In the genomic region with DNA sequence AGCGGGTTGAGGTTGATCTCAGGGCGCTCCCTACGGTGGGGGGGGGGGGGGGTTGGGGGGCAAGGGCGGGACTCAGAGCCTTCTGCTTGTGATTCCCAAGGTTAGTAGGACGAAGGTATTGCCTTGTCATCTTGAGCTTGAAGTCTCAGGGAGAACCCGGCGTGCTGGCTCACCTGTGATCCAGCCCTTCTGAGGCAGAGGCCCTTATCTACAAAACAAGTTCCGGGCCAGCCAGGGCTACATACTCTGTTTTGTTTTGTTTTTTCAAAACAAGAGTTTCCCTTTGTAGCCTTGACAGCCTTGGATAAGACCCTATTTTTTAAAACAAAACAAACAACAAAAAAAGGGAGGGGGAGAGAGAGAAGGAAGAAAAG, we compare ENCODE assay signal across 9 mouse cellular contexts. TPM values are rescaled to one million over a fixed set of nuclear protein-coding genes. Genes with fewer than 3 reads are reported as not detected.
DNase-seq lines count a peak whose midpoint lies in the region; ATAC-seq and TF ChIP-seq lines count a peak whose summit lies in the region.
"Had no signal": no experiment of that assay in that cellular context is flagged by ENCODE, and none has a peak within 500 bp of the region (broad histone marks: within the 10 kb centered on the region; RNA-seq: fewer than 3 reads in every experiment).

No protein-coding gene starts in this region.

- H3K9me3 ChIP-seq in lung, embryonic 16.5 days (ENCODE audit: control insufficient read depth, low read length) = no peaks in the 10 kb centered on the region
- H3K9me3 ChIP-seq in intestine, postnatal 0 days (ENCODE audit: control insufficient read depth) = no peaks in the 10 kb centered on the region
- H3K9me3 ChIP-seq in neural tube, embryonic 15.5 days (replicated peaks) = no peaks in the 10 kb centered on the region

- peak overlapping the region; percentile 56 for H3K9ac ChIP-seq in lung, embryonic 16.5 days (ENCODE audit: low read length)
- H3K9ac ChIP-seq in intestine, postnatal 0 days (ENCODE audit: low read depth, low read length) = no peak overlapping the region
- no peak overlapping the region for H3K9ac ChIP-seq in neural tube, embryonic 15.5 days (replicated peaks)

- peaks cover 4% of the 10 kb centered on the region; the same call in 1 of the 2 replicates for H3K36me3 ChIP-seq in lung, embryonic 16.5 days (ENCODE audit: control insufficient read depth, insufficient read depth, low read length)
- no peaks in the 10 kb centered on the region; the same call in 1 of the 2 replicates for H3K36me3 ChIP-seq in intestine, postnatal 0 days (ENCODE audit: control insufficient read depth, insufficient read depth)
- no peaks in the 10 kb centered on the region for H3K36me3 ChIP-seq in neural tube, embryonic 15.5 days

- peak overlapping the region; percentile 68 for H3K4me3 ChIP-seq in lung, embryonic 16.5 days (ENCODE audit: low read length)
- H3K4me3 ChIP-seq in intestine, postnatal 0 days (ENCODE audit: low read depth, low read length) = peak overlapping the region; percentile 59
- H3K4me3 ChIP-seq in neural tube, embryonic 15.5 days (replicated peaks) = peak overlapping the region; percentile 84

- TF ChIP-seq CTCF in intestine, postnatal 0 days (IDR thresholded peaks at IDR 0.05; ENCODE audit: low read depth) = no peak

- WGBS in lung, embryonic 16.5 days = 0% methylated on average over 4 of the region's 8 CpGs
- WGBS in intestine, postnatal 0 days = 2% methylated on average over 6 of the region's 8 CpGs
- WGBS in neural tube, embryonic 15.5 days = 2% methylated on average over 6 of the region's 8 CpGs

- peaks cover 5% of the 10 kb centered on the region for H3K4me1 ChIP-seq in lung, embryonic 16.5 days (replicated peaks; ENCODE audit: control insufficient read depth, insufficient read depth, low read length)
- no peaks in the 10 kb centered on the region for H3K4me1 ChIP-seq in intestine, postnatal 0 days (replicated peaks; ENCODE audit: control insufficient read depth, insufficient read depth, low read length)
- H3K4me1 ChIP-seq in neural tube, embryonic 15.5 days = peaks cover 18% of the 10 kb centered on the region

- no peaks in the 10 kb centered on the region for H3K27me3 ChIP-seq in lung, embryonic 16.5 days (ENCODE audit: control insufficient read depth, insufficient read depth, low read depth, low read length)
- no peaks in the 10 kb centered on the region for H3K27me3 ChIP-seq in intestine, postnatal 0 days (replicated peaks; ENCODE audit: control insufficient read depth, insufficient read depth, low read length)
- no peaks in the 10 kb centered on the region for H3K27me3 ChIP-seq in neural tube, embryonic 15.5 days (replicated peaks)

- H3K4me2 ChIP-seq in lung, embryonic 16.5 days (ENCODE audit: low read depth, low read length) = peak overlapping the region; percentile 96
- H3K4me2 ChIP-seq in intestine, postnatal 0 days (replicated peaks; ENCODE audit: low read depth) = peak overlapping the region; percentile 79
- peak overlapping the region; percentile 97 for H3K4me2 ChIP-seq in neural tube, embryonic 15.5 days

- no peak overlapping the region for H3K27ac ChIP-seq in lung, embryonic 16.5 days (ENCODE audit: low read length)
- H3K27ac ChIP-seq in intestine, postnatal 0 days (ENCODE audit: low read depth, low read length) = peak overlapping the region; percentile 11; the same call in 1 of the 2 replicates
- peak overlapping the region; percentile 95; the same call in 1 of the 2 replicates for H3K27ac ChIP-seq in neural tube, embryonic 15.5 days (replicated peaks)

- no peak for DNase-seq in lung, postnatal 4 days
- DNase-seq in cerebellum, postnatal 14 days = no peak
- DNase-seq in layer of hippocampus, adult 9-10 months (ENCODE audit: low spot score) = no peak

- no peak; the same call in 1 of the 2 replicates for ATAC-seq in lung, embryonic 16.5 days (ENCODE audit: low read depth)
- peak; percentile 37 for ATAC-seq in erythroblast, adult 5-6 weeks (replicated peaks; ENCODE audit: low FRiP score, poor library complexity, severe bottlenecking)
- no peak for ATAC-seq in intestine, postnatal 0 days
- peak; percentile 40 for ATAC-seq in neural tube, embryonic 15.5 days (ENCODE audit: low FRiP score)
- ATAC-seq in megakaryocyte-erythroid progenitor cell, adult 5-6 weeks (replicated peaks; ENCODE audit: low FRiP score, low TSS enrichment, poor library complexity, severe bottlenecking) = no peak

RNA-seq across cellular contexts. Expression of a gene that starts 0.3 kb away (rescaled TPM):
- polyA plus RNA-seq in lung, embryonic 16.5 days (2015; fragmentation: Nextera tagmentation; extraction: Ambion mirVana) = 37.7 and 41.7 TPM in 2 replicates
- 2.3 and 20.3 TPM in 2 replicates for total RNA-seq in erythroblast, adult 5-6 weeks (2015; ENCODE audit: low replicate concordance)
- total RNA-seq in erythroblast, adult 5-6 weeks (2017; ENCODE audit: low replicate concordance) = 3.9 and 9.5 TPM in 2 replicates
- polyA plus RNA-seq in intestine, postnatal 0 days (2015; fragmentation: Nextera tagmentation; extraction: Ambion mirVana) = 14.5 and 15.8 TPM in 2 replicates
- polyA plus RNA-seq in neural tube, embryonic 15.5 days (2015; fragmentation: Nextera tagmentation; extraction: Ambion mirVana) = 99.8 and 111 TPM in 2 replicates
- total RNA-seq in megakaryocyte-erythroid progenitor cell, adult 5-6 weeks (2014; fragmentation: Nextera tagmentation) = 62.0 and 90.7 TPM in 2 replicates
- 30.5 and 33.1 TPM in 2 replicates for total RNA-seq in megakaryocyte-erythroid progenitor cell, adult 5-6 weeks (2017)

RNA-seq across cellular contexts. Expression of a gene that starts 19.3 kb away (rescaled TPM):
- not detected in 2 replicates for polyA plus RNA-seq in lung, embryonic 16.5 days (2015; fragmentation: Nextera tagmentation; extraction: Ambion mirVana)
- total RNA-seq in erythroblast, adult 5-6 weeks (2015; ENCODE audit: low replicate concordance) = not detected in 2 replicates
- total RNA-seq in erythroblast, adult 5-6 weeks (2017; ENCODE audit: low replicate concordance) = not detected in 2 replicates
- not detected in 2 replicates for polyA plus RNA-seq in intestine, postnatal 0 days (2015; fragmentation: Nextera tagmentation; extraction: Ambion mirVana)
- not detected in 2 replicates for polyA plus RNA-seq in neural tube, embryonic 15.5 days (2015; fragmentation: Nextera tagmentation; extraction: Ambion mirVana)
- not detected in 2 replicates for total RNA-seq in megakaryocyte-erythroid progenitor cell, adult 5-6 weeks (2014; fragmentation: Nextera tagmentation)
- not detected in 2 replicates for total RNA-seq in megakaryocyte-erythroid progenitor cell, adult 5-6 weeks (2017)
- polyA plus RNA-seq: brain, embryonic 14.5 days had no signal

RNA-seq across cellular contexts. Expression of a gene that starts 24.5 kb away (rescaled TPM):
- 10.0 and 10.7 TPM in 2 replicates for polyA plus RNA-seq in lung, embryonic 16.5 days (2015; fragmentation: Nextera tagmentation; extraction: Ambion mirVana)
- total RNA-seq in erythroblast, adult 5-6 weeks (2015; ENCODE audit: low replicate concordance) = not detected in 2 replicates
- not detected in 2 replicates for total RNA-seq in erythroblast, adult 5-6 weeks (2017; ENCODE audit: low replicate concordance)
- polyA plus RNA-seq in intestine, postnatal 0 days (2015; fragmentation: Nextera tagmentation; extraction: Ambion mirVana) = 4.4 and 4.9 TPM in 2 replicates
- 194 and 220 TPM in 2 replicates for polyA plus RNA-seq in neural tube, embryonic 15.5 days (2015; fragmentation: Nextera tagmentation; extraction: Ambion mirVana)
- not detected in 2 replicates for total RNA-seq in megakaryocyte-erythroid progenitor cell, adult 5-6 weeks (2014; fragmentation: Nextera tagmentation)
- not detected in 2 replicates for total RNA-seq in megakaryocyte-erythroid progenitor cell, adult 5-6 weeks (2017)

RNA-seq across cellular contexts. Expression of a gene that starts 26.6 kb away (rescaled TPM):
- 72.0 and 77.0 TPM in 2 replicates for polyA plus RNA-seq in lung, embryonic 16.5 days (2015; fragmentation: Nextera tagmentation; extraction: Ambion mirVana)
- total RNA-seq in erythroblast, adult 5-6 weeks (2015; ENCODE audit: low replicate concordance) = 17.6 and 41.7 TPM in 2 replicates
- 23.6 and 52.2 TPM in 2 replicates for total RNA-seq in erythroblast, adult 5-6 weeks (2017; ENCODE audit: low replicate concordance)
- 22.6 and 23.2 TPM in 2 replicates for polyA plus RNA-seq in intestine, postnatal 0 days (2015; fragmentation: Nextera tagmentation; extraction: Ambion mirVana)
- polyA plus RNA-seq in neural tube, embryonic 15.5 days (2015; fragmentation: Nextera tagmentation; extraction: Ambion mirVana) = 41.6 and 74.7 TPM in 2 replicates
- 120 and 143 TPM in 2 replicates for total RNA-seq in megakaryocyte-erythroid progenitor cell, adult 5-6 weeks (2014; fragmentation: Nextera tagmentation)
- total RNA-seq in megakaryocyte-erythroid progenitor cell, adult 5-6 weeks (2017) = 379 and 524 TPM in 2 replicates

RNA-seq across cellular contexts. Expression of a gene that starts 35.0 kb away (rescaled TPM):
- 64.5 and 65.1 TPM in 2 replicates for polyA plus RNA-seq in lung, embryonic 16.5 days (2015; fragmentation: Nextera tagmentation; extraction: Ambion mirVana)
- total RNA-seq in erythroblast, adult 5-6 weeks (2015; ENCODE audit: low replicate concordance) = 2.9 and 3.8 TPM in 2 replicates
- 6.3 and 17.7 TPM in 2 replicates for total RNA-seq in erythroblast, adult 5-6 weeks (2017; ENCODE audit: low replicate concordance)
- polyA plus RNA-seq in intestine, postnatal 0 days (2015; fragmentation: Nextera tagmentation; extraction: Ambion mirVana) = 114 and 123 TPM in 2 replicates
- polyA plus RNA-seq in neural tube, embryonic 15.5 days (2015; fragmentation: Nextera tagmentation; extraction: Ambion mirVana) = 93.2 and 107 TPM in 2 replicates
- total RNA-seq in megakaryocyte-erythroid progenitor cell, adult 5-6 weeks (2014; fragmentation: Nextera tagmentation) = 46.2 and 57.3 TPM in 2 replicates
- total RNA-seq in megakaryocyte-erythroid progenitor cell, adult 5-6 weeks (2017) = 47.7 and 59.5 TPM in 2 replicates

Comparison
In these comparisons a context has a peak if more than half of its experiments do, and no peak if none do; other contexts are left out.
1. ATAC-seq: peak in erythroblast, adult 5-6 weeks (single experiment) and neural tube, embryonic 15.5 days (single experiment); none in lung, embryonic 16.5 days (single experiment), intestine, postnatal 0 days (single experiment) and megakaryocyte-erythroid progenitor cell, adult 5-6 weeks (single experiment).
2. RNA of a gene that starts 24.5 kb away (polyA plus RNA-seq): 194 to 220 TPM in neural tube, embryonic 15.5 days; 10.0 to 10.7 TPM in lung, embryonic 16.5 days and 4.4 to 4.9 TPM in intestine, postnatal 0 days; every median in the first group is over 10 times any median in the second.
3. Peak in every context shown above with its lines, with median percentiles within 50 percentile points of each other: H3K4me2 ChIP-seq and H3K4me3 ChIP-seq.